Mouse (Mus musculus) E14TG2a.4 (cell line): ENCODE measurements around the gene Sc5d.
A peak's percentile ranks its signal among the peaks of the same experiment; 100 is the strongest.

Experiments
- H3K27me3 ChIP-seq: 2 replicates; pipeline ENCODE4 v1.6.1; 2014; ENCODE audit warnings: low read length, control low read depth; ENCODE audit not compliant: insufficient read depth
- H3K36me3 ChIP-seq: 2 replicates; pipeline ENCODE4 v1.6.1; 2014; ENCODE audit warnings: low read length, control low read depth; ENCODE audit not compliant: insufficient read depth
- H3K4me1 ChIP-seq: replicated peaks from 2 replicates; pipeline ENCODE4 v1.6.1; 2014; ENCODE audit warnings: low read depth, low read length, control low read depth
- H3K4me3 ChIP-seq: replicated peaks from 2 replicates; pipeline ENCODE4 v1.5.1; 2014; ENCODE audit warnings: mild to moderate bottlenecking, low read length
- H3K9me3 ChIP-seq: 2 replicates; pipeline ENCODE4 v1.6.1; 2014; ENCODE audit warnings: low read length, control low read depth
- CTCF ChIP-seq: conservative IDR thresholded peaks from 2 replicates; pipeline ENCODE4 v1.5.1; 2014; ENCODE audit warnings: low read length
- NANOG ChIP-seq: IDR thresholded peaks from 2 replicates; pipeline ENCODE4 v1.6.1; 2014; ENCODE audit warnings: borderline replicate concordance, low read length, mixed read lengths
- POU5F1 ChIP-seq: IDR thresholded peaks from 2 replicates; pipeline ENCODE4 v1.6.1; 2014; ENCODE audit warnings: low read length, borderline replicate concordance

The Sc5d gene

GRCm38 (mm10) chr9:42240583-42240992, 23.5 kb downstream of the Sc5d start:
- no peaks in the 10 kb centered on the region for H3K9me3 ChIP-seq
- TF ChIP-seq CTCF (peak; percentile 56), POU5F1 (no peak)
- no peaks in the 10 kb centered on the region for H3K36me3 ChIP-seq
- H3K4me1 ChIP-seq = peaks cover 9% of the 10 kb centered on the region
- H3K27me3 ChIP-seq = peaks cover 2% of the 10 kb centered on the region; the same call in 1 of the 2 replicates
- H3K4me3 ChIP-seq = no peak overlapping the region

- Histone ChIP-seq H3K36me3 (no peaks in the 10 kb centered on the region), H3K9me3 (no peaks in the 10 kb centered on the region), H3K27me3 (peaks cover 2% of the 10 kb centered on the region; the same call in 1 of the 2 replicates), H3K4me1 (peaks cover 10% of the 10 kb centered on the region), H3K4me3 (no peak overlapping the region)
- no peak for TF ChIP-seq CTCF
- TF ChIP-seq POU5F1 = no peak
- TF ChIP-seq NANOG = no peak
Measured at GRCm38 (mm10) chr9:42238827-42239226, 25.2 kb downstream of the Sc5d start.

GRCm38 (mm10) chr9:42231116-42231515, 32.9 kb downstream of the Sc5d start:
- no peaks in the 10 kb centered on the region for H3K36me3 ChIP-seq
- H3K4me3 ChIP-seq = no peak overlapping the region
- peaks cover 4% of the 10 kb centered on the region; the same call in 1 of the 2 replicates for H3K27me3 ChIP-seq
- peaks cover 4% of the 10 kb centered on the region for H3K4me1 ChIP-seq
- no peaks in the 10 kb centered on the region for H3K9me3 ChIP-seq
- no peak for TF ChIP-seq CTCF
- TF ChIP-seq NANOG = no peak
- TF ChIP-seq POU5F1 = no peak

- H3K27me3 ChIP-seq = peaks cover 4% of the 10 kb centered on the region; the same call in 1 of the 2 replicates
- H3K4me3 ChIP-seq = no peak overlapping the region
- H3K36me3 ChIP-seq = no peaks in the 10 kb centered on the region
- no peaks in the 10 kb centered on the region for H3K9me3 ChIP-seq
- H3K4me1 ChIP-seq = no peaks in the 10 kb centered on the region
- TF ChIP-seq CTCF (no peak), POU5F1 (no peak), NANOG (no peak)
Measured at GRCm38 (mm10) chr9:42230333-42230732, 33.7 kb downstream of the Sc5d start.

GRCm38 (mm10) chr9:42229465-42230110, 34.5 kb downstream of the Sc5d start:
- Histone ChIP-seq H3K4me1 (no peaks in the 10 kb centered on the region), H3K4me3 (no peak overlapping the region), H3K36me3 (no peaks in the 10 kb centered on the region), H3K27me3 (peaks cover 4% of the 10 kb centered on the region; the same call in 1 of the 2 replicates), H3K9me3 (no peaks in the 10 kb centered on the region)
- TF ChIP-seq POU5F1 (no peak), NANOG (no peak), CTCF (no peak)

- Histone ChIP-seq H3K9me3 (peaks cover 11% of the 10 kb centered on the region; the same call in 1 of the 2 replicates), H3K27me3 (peaks cover 4% of the 10 kb centered on the region; the same call in 1 of the 2 replicates), H3K4me1 (no peaks in the 10 kb centered on the region), H3K4me3 (no peak overlapping the region), H3K36me3 (no peaks in the 10 kb centered on the region)
- TF ChIP-seq CTCF (no peak), NANOG (no peak), POU5F1 (no peak)
Measured at GRCm38 (mm10) chr9:42227804-42228203, 36.3 kb downstream of the Sc5d start.

GRCm38 (mm10) chr9:42219001-42219660, 44.9 kb downstream of the Sc5d start:
- no peak for TF ChIP-seq CTCF
- no peak for TF ChIP-seq POU5F1
- H3K9me3 ChIP-seq = peaks cover 32% of the 10 kb centered on the region
- no peak overlapping the region for H3K4me3 ChIP-seq
- no peaks in the 10 kb centered on the region for H3K36me3 ChIP-seq
- no peaks in the 10 kb centered on the region for H3K27me3 ChIP-seq
- peaks cover 12% of the 10 kb centered on the region for H3K4me1 ChIP-seq

- 0 out of 2 replicates have a peak overlapping the region, but pooled peaks have one; percentile 17 for H3K4me3 ChIP-seq
- H3K4me1 ChIP-seq = peaks cover 12% of the 10 kb centered on the region
- no peaks in the 10 kb centered on the region for H3K27me3 ChIP-seq
- H3K36me3 ChIP-seq = no peaks in the 10 kb centered on the region
- H3K9me3 ChIP-seq = peaks cover 21% of the 10 kb centered on the region
- TF ChIP-seq CTCF (no peak), POU5F1 (no peak), NANOG (no peak)
Measured at GRCm38 (mm10) chr9:42217685-42218084, 46.4 kb downstream of the Sc5d start.

GRCm38 (mm10) chr9:42214116-42214515, 49.9 kb downstream of the Sc5d start:
- TF ChIP-seq CTCF = no peak
- TF ChIP-seq NANOG = no peak
- no peak for TF ChIP-seq POU5F1
- no peaks in the 10 kb centered on the region for H3K9me3 ChIP-seq
- no peaks in the 10 kb centered on the region for H3K27me3 ChIP-seq
- peaks cover 17% of the 10 kb centered on the region for H3K4me1 ChIP-seq
- H3K36me3 ChIP-seq = no peaks in the 10 kb centered on the region
- no peak overlapping the region for H3K4me3 ChIP-seq
